Mouse (Mus musculus): Measurements from ENCODE around the gene Rora. TPM values are rescaled to one million over a fixed set of nuclear protein-coding genes. Genes with fewer than 3 reads are reported as not detected.

Gene Rora
- total RNA-seq, 1 experiment from 2014 or later: 0.70 TPM

DNA sequence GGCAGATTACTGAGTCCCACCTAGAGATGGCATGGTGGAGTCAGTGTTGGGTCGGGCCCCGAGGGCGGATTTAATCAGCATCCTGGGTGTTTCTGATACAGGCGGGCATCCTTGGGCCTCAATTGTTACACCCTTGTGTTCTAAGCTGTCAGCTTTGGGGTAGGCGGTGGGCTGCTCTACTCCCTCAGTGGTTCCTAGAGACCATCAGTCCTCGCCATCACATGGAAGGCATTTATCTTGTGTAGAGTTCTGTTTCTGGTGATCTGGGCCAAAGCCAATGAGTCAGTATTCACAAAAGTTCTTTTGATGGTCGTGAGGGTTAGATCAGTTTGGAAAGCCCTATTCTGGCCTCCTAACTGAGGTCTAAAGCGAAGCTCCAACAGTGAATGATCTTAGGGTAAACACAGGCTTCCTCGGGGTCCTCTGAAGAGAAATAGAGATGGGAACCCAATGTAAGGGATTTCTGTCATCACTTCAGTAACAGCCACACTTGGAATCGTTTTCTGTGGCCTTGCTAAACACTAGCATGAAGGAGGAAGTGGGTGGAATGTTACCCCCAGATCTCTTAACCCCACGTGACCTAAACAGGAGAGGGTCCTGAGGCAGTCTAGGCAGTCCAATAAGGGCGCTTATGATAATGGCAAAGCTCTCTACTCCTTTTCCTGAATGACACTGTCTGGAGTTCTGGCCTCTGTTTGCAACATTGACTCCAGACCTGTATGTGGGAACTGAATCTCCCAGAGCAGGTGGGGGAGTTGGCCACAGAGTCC, 645.2 kb downstream of the Rora start:
- ATAC-seq (ENCODE audit: extremely low read depth, insufficient number of reproducible peaks, low FRiP score, poor library complexity, severe bottlenecking): no peak

DNA sequence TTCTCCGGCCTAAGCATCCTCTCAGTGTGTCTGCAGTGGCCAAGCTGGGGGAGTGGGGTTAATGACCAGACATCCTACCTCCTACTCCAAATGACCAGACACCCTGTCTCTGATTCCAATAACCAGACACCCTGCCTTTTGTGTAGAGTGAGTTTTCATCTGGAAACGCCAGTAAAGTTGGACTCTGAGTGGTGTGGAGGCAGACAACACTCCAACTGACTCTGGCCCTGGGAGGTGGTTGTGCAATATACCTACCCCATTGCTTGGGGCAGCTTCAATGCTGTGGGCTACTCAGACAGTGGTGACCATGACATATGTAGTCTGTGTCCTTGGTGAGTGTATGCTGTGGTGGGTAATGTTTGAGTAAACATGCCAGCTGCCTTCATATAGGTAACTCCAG, 645.9 kb downstream of the Rora start:
- ATAC-seq (ENCODE audit: extremely low read depth, insufficient number of reproducible peaks, low FRiP score, poor library complexity, severe bottlenecking): no peak

DNA sequence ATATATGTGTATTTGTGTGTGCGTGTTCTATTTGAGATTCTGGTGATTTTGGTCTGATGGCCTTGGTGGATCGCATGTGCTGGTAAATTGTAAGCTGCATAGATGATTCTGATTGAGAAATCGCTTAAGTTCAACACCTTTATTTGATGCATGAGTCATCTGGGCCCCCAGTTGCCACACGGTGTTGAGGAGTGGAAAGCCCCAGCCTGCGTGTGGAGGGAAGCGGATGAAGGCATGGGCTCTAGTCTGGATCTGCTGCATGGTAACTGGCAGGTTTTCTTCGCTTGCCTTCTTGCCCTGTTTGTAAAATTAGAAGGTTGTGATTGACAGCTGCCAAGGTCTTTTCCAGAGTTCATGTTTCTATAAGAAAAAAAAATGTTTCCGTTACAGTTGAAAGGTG, 646.7 kb downstream of the Rora start:
- no peak for ATAC-seq (ENCODE audit: extremely low read depth, insufficient number of reproducible peaks, low FRiP score, poor library complexity, severe bottlenecking)

DNA sequence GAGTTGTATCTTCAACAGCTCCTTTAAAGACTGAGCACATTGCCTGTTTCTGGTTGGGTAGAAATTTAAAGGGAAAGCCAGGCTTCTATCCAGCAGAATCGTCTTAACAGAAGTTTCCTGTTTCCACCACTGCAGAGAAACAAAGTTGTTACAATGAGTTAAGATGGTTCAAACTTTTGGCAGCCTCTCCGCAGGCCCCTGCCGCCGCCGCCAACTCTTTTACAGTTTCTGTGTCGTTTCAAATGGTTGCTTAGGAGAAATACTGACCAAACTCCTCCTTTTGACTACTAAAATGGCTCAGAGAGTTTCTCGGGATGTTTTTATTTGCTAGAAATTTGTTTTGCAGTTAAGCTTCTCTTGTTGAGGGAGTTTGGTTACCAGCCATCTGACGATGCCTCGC, 647.9 kb downstream of the Rora start:
- no peak for ATAC-seq (ENCODE audit: extremely low read depth, insufficient number of reproducible peaks, low FRiP score, poor library complexity, severe bottlenecking)

DNA sequence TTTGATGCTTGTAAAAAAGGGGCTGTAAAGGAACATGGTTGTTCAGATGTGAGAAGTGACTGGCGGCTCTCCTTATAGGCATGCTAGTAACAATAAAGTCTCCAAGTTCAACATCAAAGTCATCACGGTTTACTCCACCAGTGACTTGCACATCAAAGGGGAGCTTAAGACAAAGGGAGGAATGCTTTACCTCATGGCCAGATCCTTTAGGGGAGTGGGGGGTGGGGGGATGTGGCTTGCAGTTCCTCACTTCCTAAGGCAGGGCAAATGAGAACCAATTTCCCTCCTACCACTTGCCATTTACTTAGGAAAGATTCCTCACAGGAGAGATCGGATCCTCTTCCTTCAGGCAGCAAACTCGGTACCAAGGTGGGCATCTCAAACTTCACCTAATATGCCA, 648.4 kb downstream of the Rora start:
- no peak for ATAC-seq (ENCODE audit: extremely low read depth, insufficient number of reproducible peaks, low FRiP score, poor library complexity, severe bottlenecking)

DNA sequence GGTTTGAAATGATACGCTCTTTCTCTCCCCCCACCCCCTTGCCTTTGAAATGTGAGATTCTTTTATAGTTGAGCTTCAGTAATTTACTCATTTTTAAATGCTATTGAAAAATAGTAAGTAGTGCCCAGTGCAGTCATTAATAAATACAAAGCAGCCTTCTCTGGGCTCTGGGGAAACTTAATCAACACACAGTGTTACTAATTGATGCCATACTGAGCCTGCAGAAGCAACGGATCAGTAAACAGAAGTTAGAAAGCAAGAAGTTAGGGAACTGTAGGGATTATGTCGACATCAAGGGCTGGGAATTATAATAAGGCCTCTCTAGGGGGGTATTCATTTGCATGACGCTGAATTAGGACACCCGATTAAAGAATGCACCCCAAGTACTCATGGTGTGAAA, 649.3 kb downstream of the Rora start:
- no peak for ATAC-seq (ENCODE audit: extremely low read depth, insufficient number of reproducible peaks, low FRiP score, poor library complexity, severe bottlenecking)

DNA sequence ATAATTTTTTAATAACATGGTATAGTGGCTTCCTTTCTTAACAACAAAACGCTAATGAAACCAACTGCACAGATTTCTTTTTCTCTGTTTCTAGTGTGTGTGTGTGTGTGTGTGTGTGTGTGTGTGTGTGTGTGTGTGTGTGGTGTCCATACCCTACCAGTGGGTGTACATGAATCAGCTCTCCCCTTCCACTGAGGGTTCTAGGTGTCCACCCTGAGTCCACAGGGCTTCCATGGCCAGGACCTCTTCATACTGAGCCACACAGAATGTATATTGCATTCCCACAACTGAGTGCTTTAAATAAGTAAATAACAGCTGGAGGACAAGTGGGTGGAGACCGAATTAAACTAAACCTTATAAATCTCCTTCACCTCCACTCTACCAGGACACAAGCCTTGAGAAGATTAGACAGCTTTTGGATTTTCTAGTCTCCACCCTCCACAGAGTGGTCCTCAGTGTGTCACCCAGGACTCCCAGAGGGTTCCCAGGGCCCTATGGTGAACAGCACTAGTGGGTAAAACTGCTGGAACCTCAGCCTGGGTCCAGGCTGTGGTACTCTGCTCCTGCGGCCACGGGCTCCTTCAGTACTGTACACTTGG, 649.9 kb downstream of the Rora start:
- no peak for ATAC-seq (ENCODE audit: extremely low read depth, insufficient number of reproducible peaks, low FRiP score, poor library complexity, severe bottlenecking)

DNA sequence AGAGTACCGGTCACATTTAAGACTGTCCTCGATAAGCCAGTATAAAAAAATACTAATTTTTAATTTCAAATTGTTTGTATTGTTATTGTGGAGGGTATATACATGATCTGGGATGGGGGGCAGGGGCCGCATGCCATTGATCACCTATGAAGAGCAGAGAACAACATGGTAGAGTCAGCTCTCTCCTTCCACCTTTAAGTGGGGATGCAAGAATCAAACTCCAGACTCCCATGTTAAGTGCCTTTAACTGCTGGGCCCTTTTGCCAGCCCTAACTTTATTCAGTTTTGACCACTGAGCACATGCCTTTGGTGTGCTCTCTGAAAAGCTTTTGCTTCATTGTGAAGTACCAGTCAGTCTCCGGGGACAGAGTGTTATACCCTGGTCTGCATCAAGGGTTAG, 650.4 kb downstream of the Rora start:
- ATAC-seq (ENCODE audit: extremely low read depth, insufficient number of reproducible peaks, low FRiP score, poor library complexity, severe bottlenecking): no peak

DNA sequence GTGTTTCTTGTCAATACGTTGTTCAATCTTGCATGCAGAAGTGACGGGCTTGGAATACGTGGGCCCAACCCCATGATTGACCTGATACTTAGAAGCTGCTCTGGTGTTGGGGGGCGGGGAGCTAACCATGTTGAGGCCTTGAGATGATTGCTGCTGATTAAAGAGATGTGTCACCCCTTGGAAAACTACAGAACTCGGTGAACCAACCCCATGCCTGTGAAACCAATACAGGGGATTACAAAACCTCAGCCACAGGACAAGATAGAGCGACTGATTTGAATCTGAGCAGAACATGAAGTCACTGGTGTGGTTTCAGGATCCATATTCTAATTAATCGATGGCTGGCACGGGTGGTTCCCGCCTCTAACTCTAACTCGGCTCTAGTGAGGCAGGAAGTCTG, 650.9 kb downstream of the Rora start:
- ATAC-seq (ENCODE audit: extremely low read depth, insufficient number of reproducible peaks, low FRiP score, poor library complexity, severe bottlenecking): no peak

DNA sequence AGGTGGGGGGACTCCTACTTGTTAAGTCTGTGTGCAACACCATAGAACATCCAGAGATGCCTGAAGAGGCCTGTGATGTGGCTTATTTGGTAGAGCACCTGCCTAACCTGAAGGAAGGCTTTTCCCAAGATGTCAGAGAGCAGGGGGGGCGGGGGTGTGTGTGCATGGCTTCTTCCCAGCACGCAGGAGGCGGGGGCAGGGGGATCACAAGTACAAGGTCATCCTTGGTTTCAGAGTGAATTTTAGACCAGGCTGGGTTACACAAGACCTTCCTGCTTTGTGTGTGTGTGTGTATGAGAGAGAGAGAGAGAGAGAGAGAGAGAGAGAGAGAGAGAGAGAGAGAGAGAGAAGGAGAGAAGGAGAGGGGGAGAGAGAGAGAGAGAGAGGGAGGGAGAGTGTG, 651.4 kb downstream of the Rora start:
- ATAC-seq (ENCODE audit: extremely low read depth, insufficient number of reproducible peaks, low FRiP score, poor library complexity, severe bottlenecking): no peak

DNA sequence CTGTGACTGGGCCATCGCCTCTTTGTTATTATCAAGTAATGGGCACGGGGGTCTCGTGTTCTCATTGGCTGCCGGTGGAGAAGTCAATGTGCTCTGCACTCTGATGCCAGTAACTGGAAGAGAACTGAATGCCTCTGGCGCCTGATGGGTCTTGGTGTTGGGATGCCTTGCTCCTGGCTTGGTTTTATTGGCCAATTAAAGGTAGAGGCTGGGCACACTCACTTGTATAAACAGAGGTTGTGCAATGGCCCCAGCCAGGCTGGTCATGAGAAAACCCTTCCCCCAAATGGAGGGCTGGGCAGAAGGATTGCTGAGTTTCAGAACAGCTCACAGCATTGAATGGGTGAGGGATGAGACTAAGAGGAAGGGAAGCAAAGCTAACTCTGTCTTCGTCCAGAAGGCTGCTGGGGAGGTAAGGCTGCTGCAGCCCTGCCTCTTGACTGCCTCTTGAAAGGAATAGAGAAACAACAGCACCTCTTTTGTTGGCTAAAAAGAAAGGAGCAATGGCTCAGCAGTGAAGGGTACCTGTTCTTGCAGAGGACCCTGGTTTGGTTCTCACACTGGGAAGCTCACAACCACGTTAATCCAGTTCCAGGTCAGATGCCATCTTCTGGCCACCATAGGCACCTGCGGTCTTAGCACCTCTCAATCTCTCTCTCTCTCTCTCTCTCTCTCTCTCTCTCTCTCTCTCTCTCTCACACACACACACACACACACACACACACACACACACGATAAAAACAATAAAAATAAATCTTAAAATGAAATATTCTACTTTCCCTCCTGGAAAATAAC, 653.3 kb downstream of the Rora start:
- no peak for ATAC-seq (ENCODE audit: extremely low read depth, insufficient number of reproducible peaks, low FRiP score, poor library complexity, severe bottlenecking)

DNA sequence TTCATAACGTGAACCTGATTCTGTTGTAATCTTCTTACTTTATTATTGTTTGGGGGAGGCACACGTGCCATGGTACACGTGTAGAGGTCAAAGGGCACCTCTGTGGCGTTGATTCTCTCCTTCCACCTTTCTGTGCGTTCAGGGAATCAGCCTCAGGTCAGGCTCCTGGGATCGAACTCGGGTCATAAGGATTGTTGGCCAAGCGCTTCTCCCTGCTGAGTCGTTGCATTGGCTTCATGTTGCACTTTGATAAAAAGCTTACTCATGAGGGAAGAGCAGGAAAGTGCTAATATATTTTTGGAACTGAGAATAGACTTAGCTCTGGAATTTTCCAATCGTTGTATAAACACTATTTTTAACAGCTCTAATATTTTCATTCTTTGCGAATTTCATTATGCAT, 654.4 kb downstream of the Rora start:
- ATAC-seq (ENCODE audit: extremely low read depth, insufficient number of reproducible peaks, low FRiP score, poor library complexity, severe bottlenecking): no peak

DNA sequence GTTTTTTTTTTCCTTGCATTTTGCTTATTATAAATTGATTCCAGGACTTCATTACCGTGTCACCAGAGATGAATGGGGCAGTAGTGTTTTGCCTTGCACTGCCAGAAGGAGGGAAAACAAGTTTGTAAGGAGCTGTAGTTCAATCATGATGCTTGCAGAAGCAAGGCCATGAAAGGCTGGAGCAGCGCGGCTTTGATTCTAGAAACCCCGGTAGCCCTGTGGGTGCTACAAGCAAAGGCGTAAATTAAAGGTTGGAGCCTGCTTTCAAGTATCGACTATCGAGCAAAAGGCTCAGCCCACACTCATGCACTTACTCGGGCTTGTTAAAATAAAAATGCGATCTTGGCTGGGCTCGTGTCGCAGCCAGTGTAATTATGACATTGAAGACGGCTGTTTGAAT, 656.9 kb downstream of the Rora start:
- no peak for ATAC-seq (ENCODE audit: extremely low read depth, insufficient number of reproducible peaks, low FRiP score, poor library complexity, severe bottlenecking)

DNA sequence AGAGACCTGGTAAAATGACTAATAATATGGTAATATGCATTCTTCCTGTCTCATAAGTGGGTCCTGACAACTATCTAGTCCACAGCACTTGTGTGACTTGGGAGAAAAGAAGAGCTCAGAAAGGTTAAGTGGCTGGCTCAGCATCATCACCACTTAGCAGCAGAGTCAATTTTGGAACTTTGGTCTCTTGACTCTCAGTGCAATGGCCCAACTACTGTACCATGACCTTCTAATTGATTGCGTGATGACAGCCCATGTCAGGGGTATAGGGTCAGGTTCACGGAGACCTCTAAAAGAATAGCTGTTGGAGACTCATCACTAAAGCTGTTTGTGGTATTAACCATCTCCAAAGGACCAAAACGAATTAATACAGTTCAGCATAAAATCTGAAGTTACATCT, 659.7 kb downstream of the Rora start:
- no peak for ATAC-seq (ENCODE audit: extremely low read depth, insufficient number of reproducible peaks, low FRiP score, poor library complexity, severe bottlenecking)

DNA sequence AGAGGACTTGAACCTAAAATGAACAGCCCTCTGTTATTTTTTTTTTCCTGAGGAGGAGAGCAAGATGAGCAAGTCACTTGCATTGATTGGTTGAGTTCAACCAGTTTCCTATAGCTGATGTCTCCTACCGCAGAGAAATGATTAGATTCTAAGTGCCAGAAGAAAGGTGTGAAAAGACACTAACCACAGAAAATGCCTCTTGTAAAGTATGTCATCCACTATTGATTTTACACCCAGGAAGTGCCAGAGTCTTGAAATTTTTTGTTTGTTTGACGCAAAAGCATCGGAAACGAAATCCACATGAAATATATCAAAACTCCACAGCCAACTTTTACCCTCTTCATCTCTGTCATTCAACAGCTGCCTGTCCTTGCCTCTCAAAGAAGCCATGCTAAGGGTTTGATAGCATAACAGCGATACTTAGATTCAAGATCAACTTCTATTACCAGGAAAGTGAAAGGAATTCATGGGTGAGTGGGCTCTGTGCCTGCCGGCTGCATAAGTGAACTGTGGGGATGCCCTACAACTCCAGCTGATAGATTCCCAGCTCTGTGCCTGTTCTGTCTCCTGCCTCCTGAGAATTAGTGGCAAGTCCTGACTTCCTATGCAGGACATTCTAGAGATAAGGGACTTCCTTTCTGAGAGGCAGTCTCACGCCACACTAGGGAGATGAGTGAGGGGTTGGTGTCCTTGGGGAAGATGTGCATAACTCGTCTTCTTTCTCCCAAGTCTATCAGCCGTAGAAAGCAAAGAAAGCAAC, 661.0 kb downstream of the Rora start:
- ATAC-seq (ENCODE audit: extremely low read depth, insufficient number of reproducible peaks, low FRiP score, poor library complexity, severe bottlenecking): no peak

DNA sequence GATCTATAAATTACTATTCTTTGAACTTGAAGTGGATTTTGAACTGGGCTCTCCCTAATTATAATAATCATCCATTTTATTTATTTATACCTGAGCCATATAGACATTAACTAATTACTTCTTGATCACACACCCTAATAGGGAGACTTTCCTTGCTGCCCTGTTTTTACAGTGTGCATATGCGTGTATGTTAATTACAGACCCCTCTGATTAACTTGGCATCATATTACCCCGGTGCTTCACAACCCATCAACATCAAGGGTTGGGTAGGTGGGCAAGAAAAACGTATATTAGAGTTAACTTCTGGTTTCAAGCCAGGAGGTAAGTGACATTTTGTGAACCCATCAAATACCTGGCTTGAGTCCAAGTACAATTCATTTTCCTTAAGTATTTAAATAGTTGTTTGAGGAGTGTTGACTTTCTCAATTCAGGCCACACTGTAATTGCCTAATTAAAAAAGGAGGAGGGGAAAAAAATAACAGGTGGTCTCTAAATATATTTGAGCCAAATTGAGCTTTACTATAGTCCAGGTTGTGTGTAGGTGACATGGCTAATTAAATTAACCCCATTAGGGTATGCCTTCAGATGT, 664.0 kb downstream of the Rora start:
- ATAC-seq (ENCODE audit: extremely low read depth, insufficient number of reproducible peaks, low FRiP score, poor library complexity, severe bottlenecking): no peak

DNA sequence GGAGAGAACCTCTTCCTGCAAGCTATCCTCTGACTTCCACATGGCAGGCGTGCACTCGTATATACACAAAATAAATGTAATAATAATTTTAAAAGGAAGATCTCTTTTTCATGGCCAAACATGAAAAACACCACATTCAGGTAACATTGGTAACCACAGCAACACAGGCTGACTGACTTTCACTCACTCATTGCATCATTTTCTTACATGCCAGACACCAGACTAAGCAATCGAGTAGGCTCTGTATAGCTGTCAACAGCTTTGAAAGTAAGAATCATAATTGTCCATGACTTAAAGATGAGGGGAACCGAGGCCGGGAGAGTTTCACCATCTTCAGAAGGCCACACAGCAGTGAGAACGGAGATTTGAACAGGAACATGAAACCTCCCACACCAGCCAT, 665.8 kb downstream of the Rora start:
- no peak for ATAC-seq (ENCODE audit: extremely low read depth, insufficient number of reproducible peaks, low FRiP score, poor library complexity, severe bottlenecking)

DNA sequence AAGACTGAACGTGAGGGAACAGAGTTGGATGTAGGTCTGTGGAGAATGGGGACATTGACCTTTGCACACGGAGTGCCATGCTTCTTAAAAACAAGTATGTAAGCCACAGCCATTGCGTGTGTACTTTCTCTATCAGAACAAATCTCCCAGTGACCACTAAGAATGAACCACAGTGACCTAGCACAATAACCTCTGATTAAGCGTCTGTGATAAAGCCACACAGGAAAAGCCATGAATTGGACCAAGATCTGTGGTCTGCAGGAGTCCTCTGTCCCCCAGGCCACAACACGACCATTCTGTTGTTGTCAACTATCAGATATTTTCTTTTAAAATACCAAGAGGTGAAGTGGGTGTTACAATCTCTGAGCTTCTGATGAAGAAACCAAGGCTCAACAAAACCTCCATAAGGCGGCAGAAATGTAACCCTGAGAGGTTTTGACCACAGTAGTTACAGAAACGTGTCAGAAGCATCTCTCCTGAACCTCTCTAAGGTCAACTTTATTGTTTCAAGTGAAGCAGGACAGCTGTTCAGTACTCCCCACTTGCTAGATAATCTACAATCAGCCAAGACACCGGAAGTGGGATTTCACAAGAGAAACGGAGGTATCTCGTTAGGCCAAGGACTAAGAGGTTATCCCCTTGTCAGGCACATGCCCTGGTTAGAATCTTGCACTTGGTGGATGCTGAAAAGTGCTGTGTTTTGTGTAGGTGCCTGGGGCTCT, 666.5 kb downstream of the Rora start:
- no peak for ATAC-seq (ENCODE audit: extremely low read depth, insufficient number of reproducible peaks, low FRiP score, poor library complexity, severe bottlenecking)

DNA sequence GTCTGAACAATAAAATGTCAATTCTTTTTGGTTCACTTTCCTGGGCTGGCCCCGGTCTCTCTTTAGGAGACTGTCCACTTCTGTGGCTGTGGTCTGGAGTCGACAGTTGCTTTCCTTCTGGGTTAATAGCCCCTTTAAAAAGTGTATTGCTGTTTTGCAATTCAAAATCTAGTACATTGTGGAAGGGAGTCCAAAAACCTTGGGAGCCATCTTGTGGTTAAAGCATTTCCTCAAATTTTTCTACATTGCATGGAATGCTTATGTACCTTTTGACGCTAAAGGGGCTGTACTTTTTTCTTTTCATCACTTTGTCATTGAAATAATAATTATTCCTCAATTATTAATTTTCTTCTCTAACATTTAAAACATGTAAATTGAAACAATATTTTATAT, 667.0 kb downstream of the Rora start:
- no peak for ATAC-seq (ENCODE audit: extremely low read depth, insufficient number of reproducible peaks, low FRiP score, poor library complexity, severe bottlenecking)
